Mouse (Mus musculus) brain, embryonic 14.5 days (tissue): ENCODE data around the gene Scn5a.

Experiments
- CTCF ChIP-seq: fragments of 200-500 bp; IDR thresholded peaks from 2 replicates; pipeline ENCODE4 v1.5.1; 2012; ENCODE audit warnings: inconsistent platforms, mild to moderate bottlenecking, moderate library complexity, borderline replicate concordance; ENCODE audit not compliant: insufficient read depth, insufficient read length; ENCODE audit errors: extremely low read depth
- POLR2A ChIP-seq: fragments of 200-500 bp; IDR thresholded peaks from 2 replicates; pipeline ENCODE4 v1.6.1; 2012; ENCODE audit warnings: mild to moderate bottlenecking, inconsistent platforms, borderline replicate concordance; ENCODE audit not compliant: poor library complexity, insufficient read depth, insufficient read length, severe bottlenecking; ENCODE audit errors: extremely low read depth

- TF ChIP-seq CTCF (no peak), POLR2A (no peak)
Observed at GRCm38 (mm10) chr9:119503613-119504012, 75.2 kb downstream of the Scn5a start.
